Mouse (Mus musculus) T-helper 17 cell (primary cell): ENCODE measurements at regions not wholly inside any gene's neighbourhood (a gene's known extent, or its start where the extent isn't known, plus 50 kb on each side); places are given as distances from the start of the nearest gene placed in this dataset.

Experiments used
- in situ Hi-C, 2 experiments: fragments of 300-600 bp; cut with MboI, MseI; formaldehyde crosslinking; loops; 1 replicate in 1 of 2; 2 replicates in 1 of 2; pipeline ENCODE4 v1.15.1; 2025; ENCODE audit warnings: high pct_unique_total_duplicates in 2 of 2

GRCm38 (mm10) chr10:23611183-23611582, 175.9 kb downstream of the Rps12 start:
- in situ Hi-C loops, result no loop called here

DNA sequence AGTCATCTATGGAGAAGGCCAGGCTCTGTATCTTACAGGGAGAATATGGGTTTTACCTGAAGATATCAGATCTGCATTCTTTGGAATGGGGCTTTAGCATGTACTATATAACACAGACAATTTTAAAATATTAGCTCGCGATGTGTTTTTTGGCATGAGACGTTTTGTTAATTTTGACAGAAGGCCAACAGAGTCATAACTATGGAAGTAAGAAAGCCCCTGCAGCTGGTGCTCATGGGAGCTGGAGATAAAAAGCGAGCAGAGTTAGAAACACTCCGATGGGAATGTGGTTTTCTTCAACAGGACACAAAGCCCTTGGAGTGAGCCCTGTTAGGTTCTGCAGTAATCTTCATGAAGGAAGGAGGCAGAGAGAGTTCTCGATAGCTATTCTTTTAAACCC, 176.6 kb downstream of the Rps12 start:
- in situ Hi-C loops, result no loop called here

- in situ Hi-C loops, result no loop called here
Measured at GRCm38 (mm10) chr10:23610046-23610445, 177.0 kb downstream of the Rps12 start.

DNA sequence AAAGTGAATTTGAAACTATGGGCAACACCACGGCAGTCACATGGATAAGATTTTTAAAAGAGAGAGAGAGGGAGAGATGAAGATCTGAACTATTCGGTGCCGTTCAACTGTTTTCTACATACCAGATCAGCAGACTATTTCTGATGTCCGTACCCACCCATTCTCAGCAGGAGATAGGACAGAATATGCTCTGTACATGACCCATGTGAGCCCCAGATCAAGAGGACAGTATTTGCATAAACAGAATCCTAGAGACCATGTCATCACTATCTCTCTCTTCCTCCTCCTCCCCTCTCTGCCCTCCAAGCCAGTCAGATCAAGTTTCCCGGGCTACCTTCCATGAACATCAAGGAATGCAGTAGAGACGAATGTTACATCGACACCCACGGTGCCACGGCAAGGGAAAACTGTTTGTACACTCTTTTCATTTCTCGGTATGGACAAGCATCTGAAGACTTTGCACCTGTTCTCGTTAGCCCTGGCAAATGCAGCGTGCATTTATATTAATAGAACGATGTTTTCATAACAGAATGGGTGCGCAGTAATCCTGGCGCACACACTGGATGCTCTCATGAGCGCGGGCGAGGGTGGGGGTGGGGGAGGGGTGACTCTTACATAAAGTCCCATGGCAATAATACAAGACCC, 177.7 kb downstream of the Rps12 start:
- in situ Hi-C loops, result loop anchor here in 1 of 2 experiments (10.0 kb wide), 1 partner anchor 645 kb away; no protein-coding TSS in a partner anchor

- in situ Hi-C loops, result loop anchor here in 1 of 2 experiments (10.0 kb wide), 1 partner anchor 636 kb away; no protein-coding TSS in a partner anchor
Measured at GRCm38 (mm10) chr10:23600701-23601100, 186.4 kb downstream of the Rps12 start.

- in situ Hi-C loops, result no loop called here
Measured at GRCm38 (mm10) chr10:23595541-23595940, 191.5 kb downstream of the Rps12 start.

DNA sequence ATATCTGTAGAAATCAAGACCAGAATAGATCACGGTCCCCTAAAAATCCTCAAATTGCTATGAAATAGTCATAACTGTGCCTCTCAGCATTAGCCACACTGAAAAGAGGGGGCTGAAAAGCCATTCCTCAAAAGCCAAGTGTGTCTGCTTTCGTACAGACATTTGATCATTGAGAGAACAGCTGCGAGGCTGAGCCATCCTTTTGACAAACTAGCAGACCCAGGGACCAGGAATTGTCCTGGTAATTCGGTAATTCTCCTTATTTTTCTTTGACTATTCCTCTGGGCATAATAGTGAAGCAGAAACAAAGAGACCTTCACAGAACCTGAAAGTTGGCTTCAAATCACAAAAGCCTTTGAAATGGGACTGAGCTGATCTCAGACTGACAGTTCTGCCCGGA, 206.8 kb downstream of the Rps12 start:
- in situ Hi-C loops, result no loop called here

DNA sequence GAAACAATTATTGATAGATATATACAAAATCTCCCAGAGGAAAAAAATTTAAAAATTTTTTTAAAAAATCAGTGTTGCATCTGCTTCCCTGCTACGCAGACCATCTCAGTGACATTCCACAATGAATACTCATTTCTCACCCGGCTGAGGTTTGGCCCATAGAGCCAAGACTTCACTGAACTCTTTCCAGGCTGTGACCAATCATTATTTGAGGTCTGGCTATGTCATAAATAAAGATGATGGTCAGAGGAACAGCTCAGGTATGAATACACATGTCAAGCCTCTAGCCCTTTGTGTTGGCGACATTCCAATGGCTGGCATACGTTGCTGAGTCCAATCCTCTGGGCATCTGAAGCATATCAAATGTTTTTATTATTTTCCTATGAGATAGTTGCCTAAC, 216.1 kb downstream of the Rps12 start:
- in situ Hi-C loops, result no loop called here

DNA sequence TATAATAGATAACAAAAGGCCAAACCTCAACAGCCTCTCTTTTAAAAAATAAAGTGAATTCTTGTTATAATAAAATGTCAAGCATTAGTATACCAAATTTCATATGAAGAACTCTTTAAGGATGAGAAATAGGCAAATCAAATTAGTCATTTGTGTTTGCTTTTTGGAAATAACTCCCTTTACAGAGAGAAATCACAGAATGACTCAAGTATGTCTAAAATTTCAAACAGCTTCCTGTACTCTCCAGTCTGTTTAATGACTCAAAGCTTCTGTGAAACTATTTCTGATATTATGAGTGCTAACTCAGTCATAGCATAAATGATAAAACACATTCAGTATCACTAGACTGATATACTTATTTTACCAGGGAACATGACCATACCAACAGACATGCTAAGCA, 217.7 kb downstream of the Rps12 start:
- in situ Hi-C loops, result no loop called here

- in situ Hi-C loops, result no loop called here
Measured at GRCm38 (mm10) chr10:23562273-23562885, 211.8 kb upstream of the Eya4 start.

DNA sequence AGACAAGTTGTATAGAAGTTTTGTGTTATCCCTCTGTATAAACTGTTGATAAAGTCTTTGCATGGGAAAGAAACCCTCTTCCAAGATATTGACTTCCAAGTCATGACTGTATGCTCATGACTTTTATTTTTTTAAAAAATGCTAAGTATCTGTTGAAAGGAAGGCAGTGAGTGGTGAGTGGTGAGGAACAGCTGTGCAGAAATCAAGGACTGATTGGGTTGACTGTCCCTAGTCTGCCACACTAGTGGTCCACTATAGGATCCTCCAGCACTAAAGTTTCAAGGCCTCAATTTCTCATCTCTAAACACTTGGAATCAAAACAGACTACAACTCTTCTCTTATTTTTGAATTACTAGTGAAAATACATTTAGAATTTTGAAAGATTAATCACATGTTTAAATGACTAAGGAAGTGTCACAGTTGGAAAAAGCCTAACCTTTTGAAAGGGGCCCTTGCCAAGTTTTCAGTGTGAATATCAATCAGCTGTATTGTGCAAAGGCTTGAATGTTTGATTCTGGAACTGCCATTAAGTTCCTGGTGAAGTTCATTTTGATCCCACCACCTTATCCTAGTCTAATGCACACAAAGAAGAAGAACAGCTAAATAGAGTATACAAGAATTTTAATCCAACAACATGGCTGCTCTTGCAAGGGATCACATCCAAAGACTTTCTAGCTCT, 209.5 kb upstream of the Eya4 start:
- in situ Hi-C loops, result no loop called here

DNA sequence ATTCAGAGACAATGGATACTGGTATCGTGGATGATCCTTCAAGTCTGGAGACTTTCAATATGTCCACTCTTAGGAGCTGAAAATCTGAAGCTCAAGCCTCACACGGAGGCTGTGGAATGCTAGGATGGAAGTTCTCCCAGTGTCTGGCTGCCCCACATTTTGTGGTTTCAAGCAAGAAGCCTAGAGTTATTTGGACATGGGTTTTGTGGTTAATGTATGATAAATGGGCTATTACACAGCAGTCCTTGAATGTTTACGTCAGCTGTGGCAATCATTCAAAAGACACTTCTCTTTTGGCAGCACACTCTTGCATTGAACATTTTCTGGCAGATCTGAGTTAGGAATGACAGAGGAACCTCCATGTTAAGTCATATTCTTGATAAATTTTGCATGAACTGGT, 207.2 kb upstream of the Eya4 start:
- in situ Hi-C loops, result no loop called here

DNA sequence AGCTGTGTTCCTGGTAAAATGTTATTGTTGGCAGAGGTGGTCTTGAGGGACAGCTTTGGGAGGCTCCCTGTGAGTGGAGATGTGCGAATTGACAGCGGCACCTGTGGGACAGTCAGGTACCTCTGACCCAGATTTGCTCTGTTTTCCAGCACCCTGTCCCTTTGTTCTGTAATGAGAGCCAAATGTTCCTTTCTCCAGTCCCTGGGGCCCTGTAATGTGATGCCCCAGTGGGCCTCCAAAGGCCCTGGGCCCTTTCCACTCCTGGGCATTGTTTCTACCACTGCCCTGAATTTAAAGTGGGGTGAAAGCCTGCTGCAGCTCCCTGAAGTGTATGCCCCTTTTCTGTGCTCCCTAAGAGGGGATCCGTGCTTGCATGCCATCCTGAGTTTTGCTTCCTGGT, 198.6 kb upstream of the Eya4 start:
- in situ Hi-C loops, result no loop called here

DNA sequence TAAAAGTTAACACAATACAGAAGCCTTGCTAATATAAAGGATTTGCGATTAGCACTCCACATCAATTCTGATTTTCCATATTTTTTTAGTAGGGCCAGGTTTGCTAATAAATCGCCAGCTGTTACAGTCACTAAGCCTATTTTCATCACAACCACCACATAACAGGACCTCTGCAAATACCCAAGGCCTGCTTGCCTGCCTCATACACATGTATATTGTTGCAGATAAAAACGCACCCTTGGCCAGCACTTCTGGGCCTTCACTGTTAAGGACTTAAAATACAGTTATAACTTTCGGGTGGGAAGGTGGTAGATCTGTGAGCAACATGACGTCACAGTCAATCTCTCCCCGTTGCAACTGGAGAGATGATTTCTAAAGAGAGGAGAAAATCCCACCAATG, 197.7 kb upstream of the Eya4 start:
- in situ Hi-C loops, result no loop called here

DNA sequence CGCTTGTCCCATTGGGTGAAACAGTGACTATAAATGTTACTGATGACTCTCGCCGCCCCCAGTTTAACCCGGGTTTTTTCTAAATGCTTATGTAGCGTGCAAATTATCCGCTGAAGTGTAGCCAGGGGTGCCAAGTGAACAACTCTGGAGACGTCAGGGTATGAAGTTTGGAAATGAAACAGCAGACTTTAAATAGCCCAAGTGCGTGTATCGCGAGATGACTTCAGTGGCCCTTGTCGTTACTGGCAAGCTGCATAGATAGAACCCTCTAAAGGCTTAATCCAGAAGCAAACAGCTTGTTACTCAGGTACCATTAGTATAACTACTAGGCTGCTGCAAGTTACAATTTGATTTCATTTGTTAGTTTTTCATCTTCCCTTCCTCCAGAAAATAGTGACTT, 192.1 kb upstream of the Eya4 start:
- in situ Hi-C loops, result no loop called here

GRCm38 (mm10) chr10:23541914-23542313, 191.3 kb upstream of the Eya4 start:
- in situ Hi-C loops, result no loop called here

DNA sequence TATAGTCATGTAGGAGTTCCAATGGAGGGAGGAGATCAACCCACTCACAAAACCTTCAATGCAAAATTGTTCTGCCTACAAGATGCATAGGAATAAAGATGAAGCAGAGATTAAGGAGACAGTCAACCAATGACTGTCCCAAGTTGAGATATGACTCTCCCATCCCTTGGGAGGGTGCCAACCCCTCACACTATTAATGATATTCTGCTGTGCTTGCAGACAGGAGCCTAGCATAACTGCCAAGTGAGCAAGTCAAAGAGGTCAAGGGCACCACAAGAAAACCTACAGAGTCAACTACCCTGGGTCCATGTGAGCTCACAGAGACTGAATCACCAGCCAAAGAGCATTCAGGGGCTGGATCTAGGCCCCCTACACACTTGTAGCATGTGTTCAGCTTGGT, 184.1 kb upstream of the Eya4 start:
- in situ Hi-C loops, result no loop called here

DNA sequence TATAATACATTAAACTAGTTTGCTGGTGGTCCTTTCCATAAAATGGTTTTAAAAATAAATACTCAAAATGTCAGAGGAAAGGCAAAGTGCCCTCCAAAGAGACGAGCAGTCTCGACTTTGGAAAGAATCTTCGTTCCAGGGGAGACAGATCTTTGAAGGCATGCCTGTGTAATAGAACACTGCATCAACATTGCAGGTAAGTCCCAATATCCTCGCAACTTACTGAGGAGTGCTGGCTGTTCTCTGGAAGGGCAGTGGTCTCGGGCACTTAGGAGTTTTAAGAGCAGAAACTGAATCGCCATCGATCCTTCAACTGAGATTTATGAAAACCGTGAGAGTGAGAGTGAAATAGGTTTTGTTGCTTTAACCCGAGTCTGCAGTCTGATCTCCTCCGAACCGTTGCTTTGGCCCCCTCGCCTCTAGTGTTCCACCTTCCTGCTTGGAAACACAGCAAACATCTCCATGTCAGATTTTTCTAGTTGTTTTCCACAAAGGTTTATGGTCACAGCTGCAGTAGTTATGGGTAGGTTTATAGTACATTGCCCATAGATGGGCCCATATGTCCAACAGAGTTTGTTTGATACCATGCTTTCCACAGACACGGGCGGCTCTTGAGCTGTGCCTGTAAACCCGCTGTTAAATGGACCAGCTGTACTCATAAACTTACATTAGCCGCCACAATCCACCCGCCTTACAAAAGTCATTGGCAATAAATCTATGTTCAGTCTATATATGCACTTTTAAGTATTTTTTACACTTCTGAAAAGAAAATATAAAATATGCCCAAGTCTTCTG, 181.6 kb upstream of the Eya4 start:
- in situ Hi-C loops, result no loop called here

DNA sequence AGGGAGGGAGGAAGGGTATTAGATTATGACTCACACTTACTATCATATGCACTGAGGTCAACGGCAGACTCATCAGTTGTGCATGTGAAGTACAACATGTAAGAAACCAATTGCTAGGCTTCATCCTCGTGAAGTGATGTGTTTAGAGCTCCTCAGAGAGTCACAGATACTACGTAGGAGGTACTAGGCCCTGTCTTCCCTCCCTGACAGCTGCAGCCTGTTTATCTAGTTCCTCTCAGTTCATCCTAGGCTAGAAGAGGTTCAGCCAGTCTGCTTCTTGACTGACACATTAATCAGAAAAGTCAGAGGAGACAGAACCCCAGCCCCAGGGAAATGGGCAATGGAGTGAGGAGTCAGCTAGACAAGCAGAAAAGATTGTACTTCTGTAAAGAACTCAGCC, 180.1 kb upstream of the Eya4 start:
- in situ Hi-C loops, result no loop called here

GRCm38 (mm10) chr10:23526796-23527195, 176.2 kb upstream of the Eya4 start:
- in situ Hi-C loops, result no loop called here

GRCm38 (mm10) chr10:23522664-23523063, 172.1 kb upstream of the Eya4 start:
- in situ Hi-C loops, result no loop called here

DNA sequence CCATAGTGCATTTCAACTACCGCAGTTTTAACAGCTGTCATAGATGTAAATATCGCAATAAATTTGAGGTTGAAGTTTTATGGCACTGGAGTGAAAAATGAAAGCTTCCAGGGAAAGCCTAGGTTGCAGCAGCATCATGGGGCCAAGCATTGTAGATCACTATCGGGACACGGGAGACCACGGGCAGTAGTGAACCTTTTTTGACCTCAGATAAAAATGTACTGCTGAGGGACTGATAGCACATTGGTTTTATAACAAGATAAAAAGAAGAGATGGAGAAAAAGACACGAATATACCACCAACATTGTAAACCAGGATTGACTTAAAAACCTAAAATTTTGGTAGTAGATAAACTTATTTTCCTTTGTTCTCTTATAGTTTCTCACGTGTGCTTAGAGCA, 143.1 kb upstream of the Eya4 start:
- in situ Hi-C loops, result no loop called here
